Mouse (Mus musculus): ENCODE measurements around the gene Blvra.
"Not testable (repeated sequence)": the region's sequence is repeated elsewhere in the genome, so short reads cannot be mapped to it uniquely, and the experiment has no call there.

Gene Blvra

DNA sequence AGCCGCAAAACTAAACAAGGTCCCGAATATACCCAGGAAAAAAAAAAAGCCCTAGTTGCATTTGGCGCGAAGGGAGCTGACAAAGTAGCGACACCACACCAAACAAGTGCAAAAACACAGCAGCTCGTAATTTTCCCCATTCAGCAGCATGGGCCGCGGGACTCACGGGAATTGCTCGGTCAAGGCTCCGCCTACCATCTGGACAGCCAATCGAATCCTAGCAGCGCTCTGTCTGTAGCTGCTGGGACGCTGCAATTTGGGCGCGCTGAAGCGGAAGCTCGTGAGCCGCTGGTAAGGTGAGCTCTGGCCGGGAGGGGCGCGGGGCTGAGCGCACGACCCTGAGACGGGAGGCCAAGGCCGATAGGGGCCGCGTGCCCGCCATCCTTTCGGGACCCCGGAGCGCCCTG lies at the start of gene Blvra:
TSS of gene Blvra (plus strand) at position 231 of the 407 bp plus-strand sequence.
- peak; percentile 99 for DNase-seq (ENCODE audit: low spot score)

DNA sequence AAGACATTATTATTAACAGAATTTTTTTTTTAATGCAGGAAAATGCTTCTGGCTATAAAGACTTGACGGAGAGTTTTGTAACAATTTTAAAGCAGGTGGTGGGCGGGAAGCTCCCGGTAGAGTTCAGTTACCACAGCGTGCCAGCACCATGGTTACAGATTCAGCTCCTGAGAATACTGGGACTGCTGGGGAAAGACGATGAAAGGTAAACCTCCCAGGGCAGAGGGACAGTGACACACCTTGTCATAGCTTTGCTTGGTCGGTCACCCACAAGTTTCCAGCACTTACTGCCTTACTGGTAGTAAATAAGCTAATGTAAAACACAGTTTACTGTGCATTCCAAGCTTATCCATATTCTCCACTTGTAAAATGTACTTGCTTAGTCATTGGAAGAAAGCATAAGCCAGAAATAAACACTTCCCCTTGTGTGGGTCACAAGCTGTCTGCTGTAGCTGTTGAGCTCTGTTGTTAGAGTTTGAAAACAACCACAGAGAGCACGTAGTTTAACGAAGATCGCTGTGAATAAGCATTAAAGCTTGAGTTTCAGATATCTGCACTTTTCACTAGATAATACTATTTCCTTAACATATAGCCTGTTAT lies 35.4 kb upstream of the Blvra start:
- DNase-seq (ENCODE audit: low spot score), result no peak

GRCm38 (mm10) chr2:127037299-127037698 lies 33.2 kb upstream of the Blvra start:
- DNase-seq (ENCODE audit: low spot score), result no peak

DNA sequence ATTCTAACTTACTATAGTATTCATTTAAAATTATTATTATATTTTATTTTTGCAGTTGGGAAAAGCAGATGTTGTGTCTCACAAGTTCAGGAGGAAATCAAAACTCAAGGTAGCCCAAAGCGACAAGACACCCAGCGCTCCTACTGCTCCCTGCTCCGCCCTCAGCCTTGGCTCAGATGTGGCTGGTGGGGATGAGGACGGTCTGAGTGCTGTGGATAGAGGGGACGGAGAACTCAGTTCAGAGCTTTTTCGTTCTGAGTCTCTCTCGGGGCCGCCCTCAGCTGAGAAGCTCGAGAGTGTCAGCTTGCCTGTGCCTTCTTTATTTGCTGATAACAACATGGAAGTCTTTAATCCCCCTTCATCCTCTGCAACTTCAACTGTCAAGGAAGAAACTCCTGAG lies 9.0 kb upstream of the Blvra start:
- no peak for DNase-seq (ENCODE audit: low spot score)

DNA sequence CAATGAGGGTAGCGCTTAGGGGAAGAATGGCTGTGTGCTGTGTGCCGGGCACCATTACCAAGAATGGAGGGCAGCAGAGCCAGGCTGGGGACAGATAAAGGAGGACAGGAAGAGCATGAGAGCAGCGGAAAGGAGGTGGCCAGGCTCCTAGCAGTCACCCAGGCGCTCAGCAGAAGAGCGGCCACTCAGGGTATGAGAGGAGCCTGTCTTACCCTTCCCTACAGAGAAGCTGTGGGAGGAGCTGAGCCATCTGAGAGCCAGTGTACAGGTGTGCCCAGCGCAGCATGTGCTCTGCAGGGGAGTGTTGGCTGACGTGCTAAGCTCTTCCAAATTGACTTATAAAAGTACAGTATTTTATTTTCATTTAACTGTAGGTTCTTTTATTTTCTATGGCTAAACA lies 1.7 kb upstream of the Blvra start:
- DNase-seq (ENCODE audit: low spot score), result no peak

DNA sequence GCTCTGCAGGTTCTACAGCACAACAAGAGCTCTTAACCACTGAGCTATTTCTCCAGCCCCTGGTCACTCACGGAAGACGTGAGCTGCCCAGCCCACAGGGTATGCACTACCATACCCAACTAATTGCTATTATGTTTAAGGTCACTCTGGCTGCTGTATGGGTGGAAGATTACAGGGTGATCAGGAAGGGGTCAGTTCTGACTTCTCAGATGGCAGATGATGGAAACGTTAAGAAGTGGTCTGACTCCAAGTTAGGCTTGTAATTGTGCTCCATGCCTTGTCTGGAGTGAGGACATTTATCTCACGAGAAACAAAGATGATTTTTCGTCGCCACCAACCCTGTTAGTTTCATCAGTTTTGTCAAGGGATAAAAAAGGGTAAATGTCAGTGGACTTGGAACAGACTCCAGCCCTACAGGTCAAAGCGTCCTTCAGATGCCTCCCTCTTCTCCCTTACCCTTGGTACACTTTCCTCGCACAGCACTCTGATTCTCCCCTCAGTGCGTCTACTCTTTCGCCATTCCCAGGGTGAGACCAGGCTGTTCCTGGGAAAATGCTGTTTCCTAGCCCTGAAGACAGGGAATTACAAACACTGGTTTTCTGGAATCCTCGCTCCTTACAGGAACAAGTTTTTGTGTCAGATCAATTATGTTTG lies 557 bp upstream of the Blvra start:
- peak; percentile 26 for DNase-seq (ENCODE audit: low spot score)

DNA sequence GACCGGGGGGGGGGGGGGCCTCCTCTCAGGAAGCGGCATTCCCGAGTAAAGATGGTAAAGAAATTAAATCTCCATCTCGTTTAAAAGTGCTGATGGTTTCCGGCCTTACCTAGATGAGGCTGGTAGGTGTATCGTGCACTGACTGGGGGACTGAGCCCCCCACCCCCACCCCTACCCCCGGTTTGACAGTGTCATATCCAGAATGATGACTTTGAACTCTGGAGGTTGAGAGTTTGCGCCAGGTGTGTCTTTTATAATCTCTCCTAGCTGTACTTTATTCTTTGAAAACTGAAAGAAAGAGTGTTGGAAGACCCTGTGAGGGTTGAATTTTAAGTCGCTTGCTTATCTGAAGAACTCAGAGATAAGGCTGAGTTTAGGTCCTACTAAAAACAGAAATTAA lies 414 bp downstream of the Blvra start:
- DNase-seq (ENCODE audit: low spot score), result no peak

- DNase-seq (ENCODE audit: low spot score), result no peak
These were observed 3.7 kb downstream of the Blvra start for GRCm38 (mm10) chr2:127074116-127074515.

GRCm38 (mm10) chr2:127077611-127078010 lies 7.1 kb downstream of the Blvra start:
- DNase-seq (ENCODE audit: low spot score), result no peak

GRCm38 (mm10) chr2:127079066-127079465 lies 8.6 kb downstream of the Blvra start:
- DNase-seq (ENCODE audit: low spot score), result not testable (repeated sequence)

GRCm38 (mm10) chr2:127079881-127080590 lies 9.6 kb downstream of the Blvra start:
- no peak for DNase-seq (ENCODE audit: low spot score)

GRCm38 (mm10) chr2:127080591-127081218 lies 10.2 kb downstream of the Blvra start:
- DNase-seq (ENCODE audit: low spot score), result no peak

- no peak for DNase-seq (ENCODE audit: low spot score)
These were observed 15.8 kb downstream of the Blvra start for GRCm38 (mm10) chr2:127086235-127086634.

GRCm38 (mm10) chr2:127090151-127090550 lies 19.7 kb downstream of the Blvra start:
- not testable (repeated sequence) for DNase-seq (ENCODE audit: low spot score)

GRCm38 (mm10) chr2:127092000-127092399 lies 21.5 kb downstream of the Blvra start:
- no peak for DNase-seq (ENCODE audit: low spot score)

GRCm38 (mm10) chr2:127108986-127109385 lies 38.5 kb downstream of the Blvra start:
- no peak for DNase-seq (ENCODE audit: low spot score)

GRCm38 (mm10) chr2:127121591-127122235 lies 51.2 kb downstream of the Blvra start:
- DNase-seq (ENCODE audit: low spot score), result no peak

DNA sequence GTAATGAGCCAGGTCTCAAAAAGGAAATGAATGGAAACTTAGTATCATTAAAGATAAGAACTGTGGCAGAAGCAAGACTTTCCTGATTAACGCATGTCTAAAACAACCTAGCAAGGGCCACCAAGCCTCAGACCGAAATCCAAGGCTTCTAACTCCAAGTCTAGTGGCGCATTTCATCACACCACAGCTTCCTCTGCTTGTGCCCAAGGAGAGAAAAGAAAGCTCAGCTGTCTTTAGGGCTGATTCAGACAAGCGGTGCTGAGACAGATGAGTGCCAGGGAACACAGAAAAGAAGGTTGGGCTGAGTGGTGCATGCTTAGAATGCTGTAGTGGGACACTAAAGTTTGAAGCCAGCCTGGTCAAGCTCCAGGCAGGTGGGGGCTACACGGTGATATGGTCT lies 58.5 kb downstream of the Blvra start:
- DNase-seq (ENCODE audit: low spot score), result no peak

GRCm38 (mm10) chr2:127131353-127131752 lies 60.9 kb downstream of the Blvra start:
- DNase-seq (ENCODE audit: low spot score), result no peak

DNA sequence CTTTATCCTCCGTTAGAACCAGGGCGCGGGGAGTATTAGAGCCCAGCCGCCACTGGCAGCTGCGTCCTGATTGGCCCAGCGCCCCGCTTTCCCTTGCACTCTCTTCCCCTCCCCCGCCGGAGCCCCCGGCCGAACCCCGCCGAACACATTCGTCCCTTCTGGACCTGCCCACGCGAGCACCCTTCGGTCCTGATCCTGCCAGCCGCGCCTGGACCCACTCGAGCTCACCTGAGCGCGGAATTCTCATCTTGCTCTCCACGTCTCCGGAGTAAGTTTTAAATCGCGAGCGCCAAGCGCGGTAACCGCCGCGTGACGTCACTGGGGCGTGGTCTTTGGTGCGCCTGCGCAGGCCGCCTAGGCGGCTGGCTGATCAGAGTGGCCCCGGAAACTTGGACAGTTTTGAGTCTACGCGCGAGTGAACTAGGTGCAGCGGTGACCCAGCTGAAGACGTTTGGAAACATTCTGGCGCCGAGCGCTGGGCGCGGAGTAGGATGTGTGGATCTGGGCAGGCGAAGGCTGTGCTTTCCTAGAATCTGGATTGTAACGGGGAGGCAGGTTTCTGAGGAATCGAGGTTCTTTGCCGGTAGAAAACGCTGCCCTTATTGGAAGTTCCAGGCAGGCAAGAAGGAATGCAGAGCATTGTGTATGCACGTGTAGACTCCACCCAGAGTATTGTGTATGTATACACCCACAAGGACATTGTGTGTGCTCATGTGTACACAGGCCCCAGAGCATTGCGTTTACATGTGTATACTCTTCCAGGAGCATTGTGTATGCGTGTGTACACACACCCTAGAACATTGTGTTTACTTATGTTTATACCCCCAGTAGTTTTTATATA lies 63.4 kb downstream of the Blvra start, which contains the start of gene Ncaph:
TSS of gene Ncaph (minus strand) at position 334 of the 841 bp plus-strand sequence.
- DNase-seq (ENCODE audit: low spot score), result peak; percentile 97

- not testable (repeated sequence) for DNase-seq (ENCODE audit: low spot score)
These were observed 64.8 kb downstream of the Blvra start for GRCm38 (mm10) chr2:127135255-127135654.

Data from embryo, embryonic 10 days (tissue).